In genomic region chr3:117868091-117868490, GRCm38 (mm10) we compare ENCODE assay signal across 7 mouse cellular contexts. TPM values are rescaled to one million over a fixed set of nuclear protein-coding genes. Genes with fewer than 3 reads are reported as not detected.
DNase-seq lines count a peak whose midpoint lies in the region; ATAC-seq and TF ChIP-seq lines count a peak whose summit lies in the region.

No protein-coding gene starts in this region.

- H3K4me1 ChIP-seq in hindbrain, postnatal 0 days (ENCODE audit: insufficient read depth, low read length) = no peaks in the 10 kb centered on the region
- peaks cover 5% of the 10 kb centered on the region; the same call in 1 of the 2 replicates for H3K4me1 ChIP-seq in lung, postnatal 0 days (ENCODE audit: insufficient read depth, low read depth, low read length)

- no peaks in the 10 kb centered on the region for H3K9me3 ChIP-seq in hindbrain, postnatal 0 days (ENCODE audit: low read length)
- no peaks in the 10 kb centered on the region for H3K9me3 ChIP-seq in lung, postnatal 0 days (ENCODE audit: low read length)

- WGBS in hindbrain, postnatal 0 days = 69% methylated on average over 2 of the region's 2 CpGs
- WGBS in lung, postnatal 0 days = 35% methylated on average over 2 of the region's 2 CpGs

- no peaks in the 10 kb centered on the region for H3K27me3 ChIP-seq in hindbrain, postnatal 0 days (ENCODE audit: insufficient read depth, low read length)
- H3K27me3 ChIP-seq in lung, postnatal 0 days (replicated peaks; ENCODE audit: insufficient read depth, low read length) = no peaks in the 10 kb centered on the region

- no peak for TF ChIP-seq EP300 in lung, postnatal 0 days (IDR thresholded peaks at IDR 0.05)

- H3K4me3 ChIP-seq in hindbrain, postnatal 0 days (ENCODE audit: low read length) = peak overlapping the region; percentile 63
- peak overlapping the region; percentile 56 for H3K4me3 ChIP-seq in lung, postnatal 0 days (ENCODE audit: low read depth, low read length)

- ATAC-seq in hindbrain, postnatal 0 days = no peak
- peak; percentile 8 for ATAC-seq in lung, postnatal 0 days

- H3K4me2 ChIP-seq in hindbrain, postnatal 0 days (ENCODE audit: low read depth, low read length) = peak overlapping the region; percentile 74
- H3K4me2 ChIP-seq in lung, postnatal 0 days (replicated peaks; ENCODE audit: low read depth, low read length) = peak overlapping the region; percentile 73

- no peak for TF ChIP-seq CTCF in hindbrain, postnatal 0 days (IDR thresholded peaks at IDR 0.05; ENCODE audit: low read depth)
- no peak for TF ChIP-seq CTCF in lung, postnatal 0 days (IDR thresholded peaks at IDR 0.05)

- no peak overlapping the region for H3K27ac ChIP-seq in hindbrain, postnatal 0 days
- peak overlapping the region; percentile 91 for H3K27ac ChIP-seq in lung, postnatal 0 days (ENCODE audit: low read length)

- DNase-seq in adrenal gland, postnatal 14 days = peak; percentile 23
- DNase-seq in fibroblast of lung, adult 2 months (ENCODE audit: low read depth) = peak; percentile 53
- DNase-seq in hindbrain, postnatal 0 days (ENCODE audit: low spot score) = no peak
- peak; percentile 66 for DNase-seq in lung, postnatal 0 days (ENCODE audit: low spot score)
- DNase-seq in cerebellum, adult 9-10 months = no peak
- DNase-seq in ovary, adult 18-20 months (ENCODE audit: low spot score) = no peak
- DNase-seq in gastrocnemius, postnatal 36 days = no peak

- intact Hi-C loops in gastrocnemius, postnatal 36 days (cut with DNase I) = no loop called here

- H3K36me3 ChIP-seq in hindbrain, postnatal 0 days (ENCODE audit: insufficient read depth, low read length) = no peaks in the 10 kb centered on the region
- H3K36me3 ChIP-seq in lung, postnatal 0 days (ENCODE audit: insufficient read depth, low read length) = no peaks in the 10 kb centered on the region

- H3K9ac ChIP-seq in hindbrain, postnatal 0 days (replicated peaks; ENCODE audit: low read length) = peak overlapping the region; percentile 57; the same call in 1 of the 2 replicates
- peak overlapping the region; percentile 65; the same call in 1 of the 2 replicates for H3K9ac ChIP-seq in lung, postnatal 0 days (replicated peaks; ENCODE audit: low read depth)

RNA-seq across cellular contexts. Expression of gene Snx7, which starts 0.6 kb away (rescaled TPM):
- 44.1 and 47.0 TPM in 2 replicates for total RNA-seq in adrenal gland, postnatal 14 days (2021)
- total RNA-seq in hindbrain, postnatal 0 days (2014; rRNA removed) = 5.8 and 6.7 TPM in 2 replicates
- 13.4 and 13.5 TPM in 2 replicates for polyA plus RNA-seq in hindbrain, postnatal 0 days (2015; fragmentation: Nextera tagmentation; extraction: Ambion mirVana)
- polyA plus RNA-seq in lung, postnatal 0 days (2015; fragmentation: Nextera tagmentation; extraction: Ambion mirVana) = 70.9 and 119 TPM in 2 replicates
- total RNA-seq in gastrocnemius, postnatal 36 days (2021) = 1 to 10 TPM; 2.4 to 2.5 TPM

Comparison
In these comparisons a context has a peak if more than half of its experiments do, and no peak if none do; other contexts are left out.
1. DNase-seq: peak in adrenal gland, postnatal 14 days (single experiment), fibroblast of lung, adult 2 months (single experiment) and lung, postnatal 0 days (single experiment); none in hindbrain, postnatal 0 days (single experiment), cerebellum, adult 9-10 months (single experiment), ovary, adult 18-20 months (single experiment) and gastrocnemius, postnatal 36 days (0 of 2).